Mouse (Mus musculus) E14TG2a.4 (cell line): ENCODE results near the gene Nr6a1.

ENCODE experiments used
- H3K27me3 ChIP-seq: 2 replicates; pipeline ENCODE4 v1.6.1; 2014; ENCODE audit warnings: low read length, control low read depth; ENCODE audit not compliant: insufficient read depth
- H3K36me3 ChIP-seq: 2 replicates; pipeline ENCODE4 v1.6.1; 2014; ENCODE audit warnings: low read length, control low read depth; ENCODE audit not compliant: insufficient read depth
- H3K4me1 ChIP-seq: replicated peaks from 2 replicates; pipeline ENCODE4 v1.6.1; 2014; ENCODE audit warnings: low read depth, low read length, control low read depth
- H3K4me3 ChIP-seq: replicated peaks from 2 replicates; pipeline ENCODE4 v1.5.1; 2014; ENCODE audit warnings: mild to moderate bottlenecking, low read length
- H3K9me3 ChIP-seq: 2 replicates; pipeline ENCODE4 v1.6.1; 2014; ENCODE audit warnings: low read length, control low read depth
- CTCF ChIP-seq: conservative IDR thresholded peaks from 2 replicates; pipeline ENCODE4 v1.5.1; 2014; ENCODE audit warnings: low read length
- NANOG ChIP-seq: IDR thresholded peaks from 2 replicates; pipeline ENCODE4 v1.6.1; 2014; ENCODE audit warnings: borderline replicate concordance, low read length, mixed read lengths
- POU5F1 ChIP-seq: IDR thresholded peaks from 2 replicates; pipeline ENCODE4 v1.6.1; 2014; ENCODE audit warnings: low read length, borderline replicate concordance

Gene Nr6a1

GRCm38 (mm10) chr2:38916947-38917691 is 10.4 kb downstream of the Nr6a1 start:
- Histone ChIP-seq H3K27me3 (no peaks in the 10 kb centered on the region; the same call in 1 of the 2 replicates), H3K4me3 (no peak overlapping the region), H3K36me3 (no peaks in the 10 kb centered on the region), H3K4me1 (peaks cover 58% of the 10 kb centered on the region), H3K9me3 (no peaks in the 10 kb centered on the region)
- TF ChIP-seq NANOG (peak; percentile 85), POU5F1 (no peak)

- Histone ChIP-seq H3K9me3 (no peaks in the 10 kb centered on the region), H3K27me3 (no peaks in the 10 kb centered on the region), H3K36me3 (no peaks in the 10 kb centered on the region), H3K4me3 (no peak overlapping the region; the same call in 1 of the 2 replicates), H3K4me1 (peaks cover 54% of the 10 kb centered on the region)
- TF ChIP-seq POU5F1 = no peak
- no peak for TF ChIP-seq NANOG
- TF ChIP-seq CTCF = no peak
Measured at GRCm38 (mm10) chr2:38914965-38915364, 12.5 kb downstream of the Nr6a1 start.

- Histone ChIP-seq H3K4me3 (no peak overlapping the region; the same call in 1 of the 2 replicates), H3K27me3 (no peaks in the 10 kb centered on the region), H3K36me3 (no peaks in the 10 kb centered on the region), H3K9me3 (no peaks in the 10 kb centered on the region), H3K4me1 (peaks cover 54% of the 10 kb centered on the region)
- TF ChIP-seq POU5F1 = no peak
- no peak for TF ChIP-seq NANOG
- TF ChIP-seq CTCF = no peak
Measured at GRCm38 (mm10) chr2:38914517-38914916, 13.0 kb downstream of the Nr6a1 start.

- Histone ChIP-seq H3K36me3 (no peaks in the 10 kb centered on the region), H3K4me1 (peaks cover 11% of the 10 kb centered on the region), H3K4me3 (no peak overlapping the region), H3K27me3 (no peaks in the 10 kb centered on the region), H3K9me3 (no peaks in the 10 kb centered on the region)
- TF ChIP-seq POU5F1 = no peak
- no peak for TF ChIP-seq NANOG
Measured at GRCm38 (mm10) chr2:38908604-38909003, 18.9 kb downstream of the Nr6a1 start.

- H3K4me3 ChIP-seq = no peak overlapping the region
- no peaks in the 10 kb centered on the region for H3K27me3 ChIP-seq
- TF ChIP-seq CTCF (no peak), POU5F1 (no peak), NANOG (no peak)
- H3K9me3 ChIP-seq = no peaks in the 10 kb centered on the region
- H3K4me1 ChIP-seq = peaks cover 5% of the 10 kb centered on the region
- H3K36me3 ChIP-seq = no peaks in the 10 kb centered on the region
Measured at GRCm38 (mm10) chr2:38906097-38906496, 21.4 kb downstream of the Nr6a1 start.

- TF ChIP-seq NANOG = no peak
- no peak for TF ChIP-seq POU5F1
- no peak for TF ChIP-seq CTCF
- Histone ChIP-seq H3K9me3 (no peaks in the 10 kb centered on the region), H3K4me3 (no peak overlapping the region), H3K4me1 (peaks cover 5% of the 10 kb centered on the region), H3K36me3 (no peaks in the 10 kb centered on the region), H3K27me3 (no peaks in the 10 kb centered on the region)
Measured at GRCm38 (mm10) chr2:38904290-38904689, 23.2 kb downstream of the Nr6a1 start.

- no peaks in the 10 kb centered on the region for H3K36me3 ChIP-seq
- no peak for TF ChIP-seq POU5F1
- TF ChIP-seq CTCF = no peak
- no peak for TF ChIP-seq NANOG
- no peaks in the 10 kb centered on the region for H3K27me3 ChIP-seq
- H3K9me3 ChIP-seq = peaks cover 1% of the 10 kb centered on the region; the same call in 1 of the 2 replicates
- H3K4me1 ChIP-seq = peaks cover under 1% of the 10 kb centered on the region
- H3K4me3 ChIP-seq = no peak overlapping the region
Measured at GRCm38 (mm10) chr2:38902866-38903265, 24.6 kb downstream of the Nr6a1 start.

GRCm38 (mm10) chr2:38880907-38881672 is 46.4 kb downstream of the Nr6a1 start:
- Histone ChIP-seq H3K27me3 (no peaks in the 10 kb centered on the region), H3K4me1 (peaks cover 6% of the 10 kb centered on the region), H3K9me3 (no peaks in the 10 kb centered on the region), H3K36me3 (no peaks in the 10 kb centered on the region), H3K4me3 (no peak overlapping the region)
- TF ChIP-seq POU5F1 (no peak), CTCF (no peak), NANOG (no peak)
